Mouse (Mus musculus) heart, adult 18-20 months (tissue): ENCODE results near the gene Daxx. TPM values are rescaled to one million over a fixed set of nuclear protein-coding genes. Genes with fewer than 3 reads are reported as not detected.
"Not testable (repeated sequence)": the region's sequence is repeated elsewhere in the genome, so short reads cannot be mapped to it uniquely, and the experiment has no call there.

Experiments
- DNase-seq, 2 experiments: peaks; one replicate each; pipeline ENCODE4 v3.0.0; 2021 to 2022; ENCODE audit warnings: mixed read lengths in 1 of 2
- total RNA-seq, 2 experiments: library from RNA; stranded (reverse); gene quantifications; 2 replicates each; pipeline ENCODE4 v1.2.3; 2021

Gene Daxx
- total RNA-seq, 2 experiments from 2014 or later: 12.3 to 20.7 TPM

DNA sequence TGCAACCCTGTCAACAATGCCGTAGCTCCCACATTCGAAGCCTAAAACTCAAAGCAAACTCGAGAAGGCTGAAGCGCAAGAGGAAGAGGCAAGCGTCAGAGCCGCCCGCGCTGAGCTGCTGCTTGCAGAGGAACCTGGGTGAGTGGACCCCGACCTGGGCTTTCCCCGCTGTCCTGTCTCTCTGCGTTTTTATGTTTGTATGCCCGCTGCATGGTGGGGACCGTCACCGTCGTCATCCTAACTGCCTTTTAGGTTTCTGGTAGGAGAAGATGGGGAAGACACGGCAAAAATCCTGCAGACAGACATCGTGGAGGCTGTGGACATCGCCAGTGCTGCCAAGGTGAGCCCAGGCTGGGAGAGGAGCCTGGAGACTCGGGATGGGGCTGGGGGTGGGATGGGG is 32.2 kb downstream of the Daxx start:
- DNase-seq: no peak

DNA sequence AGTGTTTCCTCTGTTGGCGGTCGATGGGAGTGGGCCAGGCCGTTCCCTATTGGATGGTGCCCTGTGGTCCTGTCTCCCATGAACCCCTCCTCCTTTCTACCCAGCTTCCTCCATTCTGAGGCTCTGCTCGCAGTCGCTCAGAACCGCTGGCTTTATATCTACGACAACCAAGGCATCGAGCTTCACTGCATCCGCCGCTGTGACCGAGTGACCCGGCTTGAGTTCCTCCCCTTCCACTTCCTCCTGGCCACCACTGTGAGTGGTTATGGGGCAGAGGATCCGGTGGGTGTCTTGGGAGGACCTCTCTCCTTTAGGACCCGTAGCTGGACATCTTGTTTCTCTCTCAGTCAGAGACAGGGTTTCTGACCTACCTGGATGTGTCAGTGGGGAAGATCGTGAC is 34.2 kb downstream of the Daxx start:
- DNase-seq: no peak

DNA sequence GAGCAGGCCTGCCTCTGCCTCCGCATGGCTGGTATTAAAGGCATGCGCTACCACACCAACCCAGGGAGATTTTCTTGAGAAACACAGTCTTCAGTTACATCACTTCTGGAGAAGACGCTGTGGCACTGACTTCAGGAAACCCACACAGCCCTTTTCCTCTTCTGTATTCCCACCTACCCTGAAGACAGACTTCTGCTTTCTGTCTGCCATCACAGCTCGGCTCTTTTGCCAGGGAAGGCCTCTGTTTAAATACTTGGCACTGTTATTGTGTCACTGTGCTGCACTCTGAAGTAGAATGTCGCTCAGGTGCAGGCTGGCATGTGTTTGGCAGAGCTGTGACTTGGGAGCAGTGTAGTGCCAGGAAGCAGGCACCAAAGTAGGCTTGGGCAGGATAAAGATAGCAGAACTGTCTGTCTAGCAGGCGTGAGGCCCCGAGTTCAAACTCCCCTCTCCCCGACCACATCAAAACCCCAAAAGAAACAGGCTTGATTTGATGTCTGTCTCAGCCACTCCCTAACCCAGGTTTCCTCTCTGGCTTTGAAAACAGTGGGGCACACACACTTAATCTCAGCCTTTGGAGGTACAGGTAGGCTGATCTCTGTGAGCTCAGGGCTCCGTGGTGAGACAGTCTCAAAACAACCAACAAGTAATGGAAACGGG is 38.3 kb downstream of the Daxx start:
- no peak for DNase-seq

DNA sequence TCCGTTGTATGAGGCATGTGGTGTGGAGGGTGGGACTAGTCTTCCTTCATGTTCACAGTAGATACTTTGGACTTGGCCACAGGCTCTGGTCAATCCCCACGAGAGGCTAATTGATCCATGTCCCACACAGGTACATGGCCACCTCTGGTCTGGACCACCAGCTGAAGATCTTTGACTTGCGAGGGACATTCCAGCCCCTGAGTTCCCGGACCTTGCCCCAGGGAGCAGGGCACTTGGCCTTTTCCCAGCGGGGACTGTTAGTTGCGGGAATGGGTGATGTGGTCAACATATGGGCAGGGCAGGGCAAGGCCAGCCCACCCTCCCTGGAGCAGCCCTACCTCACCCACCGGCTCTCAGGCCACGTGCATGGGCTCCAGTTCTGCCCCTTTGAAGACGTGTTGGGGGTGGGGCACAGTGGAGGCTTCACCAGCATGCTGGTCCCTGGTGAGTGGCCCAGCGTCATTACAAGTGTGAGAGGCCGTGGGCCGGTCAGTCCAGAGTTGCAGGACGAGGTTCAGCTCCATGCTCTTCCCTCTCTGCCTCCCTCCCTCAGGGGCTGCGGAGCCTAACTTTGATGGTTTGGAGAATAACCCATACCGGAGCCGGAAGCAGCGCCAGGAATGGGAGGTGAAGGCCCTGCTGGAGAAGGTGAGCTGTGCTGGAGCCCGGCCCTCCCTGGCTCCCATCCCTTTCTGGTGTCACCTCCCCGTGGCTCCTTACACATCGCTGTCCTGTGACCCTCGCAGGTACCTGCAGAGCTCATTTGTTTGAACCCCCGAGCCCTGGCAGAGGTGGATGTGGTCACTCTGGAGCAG is 39.1 kb downstream of the Daxx start:
- no peak for DNase-seq

DNA sequence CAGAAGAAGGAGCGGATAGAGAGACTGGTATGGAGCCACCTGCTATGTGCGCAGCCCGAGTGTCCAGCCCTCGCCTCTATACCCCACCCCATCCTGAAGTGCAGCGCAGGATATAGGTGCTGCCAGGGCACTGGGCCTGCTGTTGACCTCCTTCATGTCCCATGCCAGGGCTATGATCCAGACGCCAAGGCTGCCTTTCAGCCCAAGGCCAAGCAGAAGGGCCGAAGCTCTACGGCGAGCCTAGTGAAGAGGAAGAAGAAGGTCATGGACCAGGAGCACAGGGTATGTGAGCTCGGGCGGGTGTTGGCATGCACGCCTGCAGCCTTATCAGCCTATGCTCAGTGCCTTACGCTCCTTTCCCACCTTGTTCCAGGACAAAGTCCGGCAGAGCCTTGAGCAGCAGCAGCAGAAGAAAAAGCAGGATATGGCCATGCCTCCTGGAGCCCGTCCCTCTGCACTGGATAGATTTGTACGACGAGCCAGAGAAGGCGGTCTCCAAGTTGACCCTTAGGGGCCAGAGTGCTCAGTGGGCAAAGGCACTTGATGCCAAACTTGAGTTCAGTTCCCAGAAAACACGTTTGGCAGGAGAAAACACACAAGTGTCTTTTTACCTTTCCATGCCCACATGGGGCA is 39.8 kb downstream of the Daxx start:
- DNase-seq: no peak

DNA sequence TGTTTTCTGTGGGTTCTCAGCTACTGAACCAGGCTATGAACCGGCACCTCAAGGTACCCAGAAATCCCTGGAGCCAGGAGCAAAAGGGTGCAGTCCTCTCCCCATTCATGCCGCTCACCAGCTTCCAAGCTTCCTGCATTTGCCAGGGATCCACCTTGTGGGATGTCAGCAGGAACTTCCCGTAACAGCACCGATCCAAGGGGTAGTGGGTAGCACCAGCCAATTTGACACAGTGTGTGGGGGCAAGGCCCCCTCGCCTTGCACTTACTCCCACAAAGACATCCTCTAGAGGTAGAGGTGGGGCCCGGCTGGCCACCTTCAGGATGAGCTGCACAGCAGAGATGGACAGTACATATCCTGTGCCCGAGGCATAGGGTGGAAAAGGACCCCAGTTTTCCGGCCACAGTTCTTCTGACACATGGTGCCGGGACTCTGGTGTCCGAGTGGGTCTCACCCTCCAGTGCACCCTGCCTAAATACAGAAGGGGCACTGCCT is 41.0 kb downstream of the Daxx start:
- DNase-seq: no peak

DNA sequence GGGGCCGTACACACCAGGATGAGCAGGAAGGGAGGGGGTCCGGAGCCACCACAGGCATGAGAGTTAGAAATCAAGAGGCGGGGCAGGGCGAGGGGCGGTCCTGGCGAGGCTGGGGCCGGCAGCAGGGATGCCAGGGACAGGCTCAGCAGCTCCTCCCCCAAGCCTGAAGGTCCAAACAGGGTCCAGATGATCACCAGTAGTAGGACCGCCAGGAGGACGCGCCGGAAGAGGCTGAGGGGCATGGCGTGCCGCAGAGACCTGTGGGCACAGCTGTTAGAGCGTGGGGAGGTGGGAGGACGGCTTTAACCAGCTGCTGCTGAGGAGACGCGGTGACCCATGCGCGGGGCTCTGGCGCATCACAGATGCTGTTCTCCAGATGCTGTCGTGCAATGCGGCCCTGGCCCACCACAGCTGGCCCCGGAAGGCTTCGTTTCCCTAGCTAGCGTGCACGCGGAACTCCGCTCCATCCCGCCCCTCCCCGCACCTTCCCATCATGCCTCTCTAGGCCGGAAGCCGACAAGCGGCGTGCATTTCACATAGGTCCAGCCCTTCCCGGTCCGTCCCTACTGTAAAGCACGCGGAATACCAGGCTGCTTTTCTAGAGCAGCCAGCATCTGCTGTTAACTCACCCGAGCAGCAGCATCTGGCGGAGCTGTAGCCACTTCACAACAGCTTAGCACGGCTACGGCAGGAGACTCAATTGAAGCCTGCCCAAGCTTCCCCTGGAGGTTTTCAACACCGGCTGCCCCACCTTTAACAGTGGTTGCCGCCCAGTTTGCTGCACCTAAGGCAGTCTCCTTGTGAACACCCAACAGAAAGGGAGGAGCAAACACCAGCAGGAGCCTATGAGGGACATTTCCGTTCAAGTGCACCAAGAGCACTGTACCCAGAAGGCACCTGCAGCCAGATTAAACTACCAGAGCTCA is 42.1 kb downstream of the Daxx start, which contains the start of gene B3galt4:
Gene B3galt4 (minus strand): TSS at position 468 of the 926 bp plus-strand sequence.
- DNase-seq: peak; percentile 82 to 83

DNA sequence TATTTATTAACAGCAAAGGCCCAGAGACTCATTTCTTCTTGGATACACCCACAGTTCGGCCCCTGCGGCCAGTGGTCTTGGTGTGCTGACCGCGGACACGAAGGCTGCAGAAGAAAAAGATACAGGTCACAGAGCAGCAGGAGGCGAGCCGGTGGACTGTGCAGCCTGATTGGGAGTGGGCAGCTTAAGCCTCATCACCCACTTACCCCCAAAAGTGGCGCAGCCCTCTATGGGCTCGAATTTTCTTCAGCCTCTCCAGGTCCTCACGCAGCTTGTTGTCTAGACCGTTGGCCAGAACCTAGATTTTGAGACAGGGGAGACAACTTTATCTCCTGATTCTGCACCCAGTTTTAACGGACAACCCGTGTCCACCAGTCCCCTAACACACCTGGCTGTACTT is 42.8 kb downstream of the Daxx start:
- not testable (repeated sequence) for DNase-seq

DNA sequence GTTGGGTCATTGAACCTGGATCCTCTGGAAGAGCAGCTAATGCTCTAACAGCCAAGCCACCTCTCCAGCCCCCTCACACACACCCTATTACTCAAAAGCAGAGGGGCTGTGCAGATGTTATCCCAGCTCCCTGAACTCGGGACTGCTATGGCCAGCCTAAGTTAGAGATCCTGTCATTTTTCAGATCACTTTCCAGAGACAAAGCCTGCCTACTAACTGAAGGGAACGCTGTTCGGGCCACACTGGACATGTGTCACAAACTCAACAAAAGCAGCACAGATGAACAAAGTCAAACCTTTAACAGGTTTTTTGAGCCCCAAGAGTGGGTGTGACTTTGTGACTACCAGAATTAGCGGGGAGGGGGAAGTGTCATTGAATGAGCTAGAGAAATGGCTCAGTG is 43.7 kb downstream of the Daxx start:
- DNase-seq: no peak

DNA sequence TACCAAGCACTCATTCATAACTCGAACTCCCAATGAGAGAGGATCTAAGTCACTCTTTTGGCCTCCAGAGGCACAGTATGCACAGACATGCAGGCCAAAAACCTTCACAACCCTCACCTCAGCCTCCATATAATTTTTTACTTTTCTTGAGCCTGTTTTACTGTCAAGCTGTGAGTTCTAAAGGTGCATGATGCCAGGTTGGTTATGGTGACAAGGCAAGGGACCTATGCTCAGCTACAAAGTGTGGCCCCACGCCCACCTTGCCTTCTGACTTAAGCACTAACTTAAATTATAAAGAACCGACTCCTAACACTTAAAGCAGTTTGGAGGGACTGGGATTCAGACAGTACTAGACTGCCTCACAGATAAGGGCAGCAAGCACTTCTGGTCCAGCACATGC is 44.1 kb downstream of the Daxx start:
- no peak for DNase-seq

DNA sequence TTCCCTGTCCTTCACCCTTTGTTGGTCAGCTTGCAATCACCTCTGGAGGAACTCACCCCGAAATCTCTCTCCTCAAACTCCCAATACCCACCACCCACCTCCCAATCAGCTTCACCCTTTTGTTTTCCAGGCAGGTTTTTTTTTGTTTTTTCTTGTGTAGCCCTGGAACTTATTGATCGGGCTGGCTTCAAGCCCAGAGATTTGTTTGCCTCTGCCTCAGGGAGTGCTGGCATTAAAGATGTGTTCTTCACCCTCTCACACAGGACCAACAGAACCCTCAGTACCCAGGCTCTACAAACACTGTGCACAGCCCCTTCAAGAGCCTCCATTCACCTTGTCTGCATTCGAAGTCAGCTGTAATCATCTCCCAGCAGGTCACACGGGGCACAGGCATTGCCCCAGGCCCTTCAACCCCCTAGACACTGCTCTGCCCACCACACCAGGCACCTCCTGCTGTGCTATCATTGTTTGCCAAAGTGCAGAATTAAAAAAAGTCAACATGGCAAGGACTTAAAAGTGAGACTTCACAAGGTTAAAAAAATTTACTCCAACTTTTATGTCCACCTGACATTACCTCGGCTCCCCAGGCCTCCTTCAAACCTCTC is 44.8 kb downstream of the Daxx start:
- no peak for DNase-seq

DNA sequence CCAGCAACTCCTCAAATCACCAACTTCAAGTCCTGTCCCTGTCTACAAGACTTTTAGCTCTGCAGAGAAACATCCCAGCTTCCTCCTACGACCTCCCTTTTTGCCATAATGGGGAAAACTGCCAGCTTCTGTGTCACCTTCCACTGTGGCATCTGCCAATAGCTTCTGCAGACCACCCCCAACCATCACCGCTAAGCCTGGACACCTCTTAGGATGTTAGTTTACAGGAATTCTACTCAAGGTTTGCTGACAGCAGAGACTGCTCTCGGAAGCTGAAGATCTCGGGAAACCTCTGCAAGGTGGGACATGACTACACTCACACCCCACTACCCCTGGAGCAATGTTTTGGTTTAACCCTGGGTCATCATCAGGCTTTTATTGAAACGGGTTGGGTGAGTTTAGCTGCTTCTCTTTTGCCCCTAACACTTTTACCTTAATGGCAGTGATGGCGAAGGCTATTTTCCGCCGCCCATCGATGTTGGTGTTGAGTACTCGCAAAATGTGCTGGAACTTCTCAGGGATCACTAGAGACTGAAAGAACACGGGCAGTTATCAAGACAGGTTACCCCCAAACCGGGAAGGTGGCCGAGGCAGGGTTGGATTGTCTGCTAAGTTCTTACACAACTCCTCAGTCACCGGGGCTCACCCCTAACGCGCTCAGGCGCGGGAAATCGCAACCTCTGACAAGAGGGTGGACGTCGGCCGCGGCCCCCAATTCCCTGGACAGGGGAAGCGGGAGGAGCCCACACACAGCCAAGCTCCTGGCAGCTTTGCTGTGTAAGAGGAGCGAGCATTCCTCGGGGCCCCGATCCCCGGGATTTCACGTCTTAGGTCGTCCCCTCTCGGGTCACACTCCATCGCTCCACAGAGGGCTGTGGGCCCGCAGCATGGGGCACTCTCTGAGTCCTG is 45.7 kb downstream of the Daxx start:
- DNase-seq: no peak

DNA sequence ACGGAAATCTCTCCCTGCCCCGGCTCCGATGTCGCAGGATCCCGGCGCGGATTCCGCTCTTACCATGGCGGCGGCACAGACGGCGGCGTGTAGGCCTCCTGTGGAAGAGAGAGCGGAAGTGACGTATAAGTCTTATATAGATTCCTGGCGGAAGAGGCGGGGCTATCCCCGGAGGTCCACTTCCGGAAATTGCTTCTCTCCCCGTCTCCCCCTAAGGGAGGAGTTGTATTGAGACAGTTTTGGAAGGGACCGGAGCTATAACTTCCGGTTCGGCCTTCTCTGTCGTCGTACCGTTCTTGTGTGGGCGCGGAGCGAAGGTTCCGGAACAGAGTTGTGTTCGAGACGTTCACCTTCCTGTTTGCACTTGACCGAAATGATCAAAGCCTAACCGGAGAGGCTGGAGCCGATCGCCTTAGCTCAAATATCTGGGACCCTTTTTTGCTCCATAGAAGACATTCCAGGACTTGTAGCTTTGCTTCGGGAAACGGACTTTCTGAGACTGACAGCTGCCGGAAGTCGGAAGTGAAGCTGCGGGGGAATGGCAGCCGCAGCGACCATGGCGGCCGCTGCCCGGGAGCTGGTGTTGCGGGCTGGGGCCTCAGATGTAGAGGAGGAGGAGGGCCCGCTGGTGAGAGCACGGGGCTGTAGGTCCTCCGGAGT is 46.5 kb downstream of the Daxx start, which contains the start of the genes Vps52 and Rps18:
Gene Vps52 (plus strand): TSS at position 258 of the 660 bp plus-strand sequence.
Gene Rps18 (minus strand): TSS at position 447 of the 660 bp plus-strand sequence.
- DNase-seq: peak; percentile 98

DNA sequence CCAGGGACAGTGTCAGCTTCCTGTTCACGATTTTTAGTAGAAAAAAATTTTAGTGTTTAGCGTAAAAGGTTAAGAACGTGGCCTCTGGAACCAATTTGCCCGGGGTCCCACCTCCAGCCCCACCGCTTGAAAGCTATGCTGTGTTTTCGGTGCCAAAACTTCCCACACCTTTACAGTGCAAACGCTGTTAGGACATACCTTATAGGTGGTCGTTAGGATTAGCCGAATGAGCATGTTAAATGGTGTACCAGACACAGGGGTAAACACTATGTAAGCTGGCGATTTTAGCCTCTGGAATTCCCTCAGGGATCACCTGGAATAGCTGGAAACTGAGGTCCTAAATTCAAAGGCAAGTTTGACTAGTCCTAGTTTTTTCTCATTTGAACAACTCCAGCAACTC is 47.1 kb downstream of the Daxx start:
- DNase-seq: no peak

DNA sequence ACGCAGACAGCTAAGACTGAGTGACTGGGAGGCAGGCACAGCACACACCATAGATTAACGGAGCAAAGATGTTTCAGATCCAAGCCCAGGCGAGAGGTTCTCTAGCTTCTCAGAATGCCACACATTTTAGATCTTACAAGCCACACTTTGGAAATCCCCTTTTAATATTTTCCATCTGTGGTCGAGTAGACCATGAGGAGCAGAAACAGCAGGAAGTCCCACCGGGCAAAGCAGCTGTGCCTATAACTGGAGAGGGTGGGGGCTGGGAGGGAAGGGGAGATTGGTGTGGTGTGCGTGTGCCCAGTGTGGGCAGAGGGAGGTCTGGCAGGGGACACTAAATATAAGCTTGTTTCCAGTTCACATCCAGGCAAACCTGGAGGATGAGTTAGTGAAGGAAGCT is 48.3 kb downstream of the Daxx start:
- DNase-seq: no peak

DNA sequence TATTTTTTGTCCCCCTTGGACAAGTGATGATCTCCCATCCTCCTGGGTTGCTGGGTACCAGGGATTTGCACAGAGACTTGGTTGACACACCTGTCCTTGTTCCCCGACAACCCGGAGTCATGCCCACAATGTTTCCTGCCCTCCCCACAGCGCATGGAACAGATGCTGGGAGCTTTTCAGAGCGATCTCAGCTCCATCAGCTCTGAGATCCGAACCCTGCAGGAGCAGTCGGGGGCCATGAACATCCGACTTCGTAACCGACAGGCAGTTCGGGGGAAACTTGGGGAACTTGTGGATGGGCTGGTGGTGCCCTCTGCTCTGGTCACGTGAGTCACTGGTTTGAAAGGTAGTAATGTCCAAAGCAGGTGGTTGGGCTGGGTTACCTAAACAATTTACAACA is 49.2 kb downstream of the Daxx start:
- DNase-seq: no peak

DNA sequence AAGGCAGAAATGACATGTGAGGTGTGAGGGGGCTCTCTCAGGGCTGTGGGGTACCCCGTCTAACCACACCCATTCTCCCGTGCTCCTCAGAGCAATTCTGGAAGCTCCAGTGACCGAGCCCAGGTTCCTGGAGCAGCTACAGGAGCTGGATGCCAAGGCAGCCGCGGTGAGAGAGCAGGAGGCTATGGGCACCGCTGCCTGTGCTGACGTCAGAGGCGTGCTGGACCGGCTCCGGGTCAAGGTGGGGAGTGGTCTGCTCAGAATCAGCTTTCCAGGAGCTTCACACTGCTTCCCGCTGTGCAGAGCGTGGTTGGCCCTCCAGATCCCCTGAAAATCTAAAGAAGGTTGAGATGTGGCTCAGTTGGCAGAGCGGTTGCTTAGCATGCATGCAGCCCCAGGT is 49.9 kb downstream of the Daxx start:
- DNase-seq: no peak

DNA sequence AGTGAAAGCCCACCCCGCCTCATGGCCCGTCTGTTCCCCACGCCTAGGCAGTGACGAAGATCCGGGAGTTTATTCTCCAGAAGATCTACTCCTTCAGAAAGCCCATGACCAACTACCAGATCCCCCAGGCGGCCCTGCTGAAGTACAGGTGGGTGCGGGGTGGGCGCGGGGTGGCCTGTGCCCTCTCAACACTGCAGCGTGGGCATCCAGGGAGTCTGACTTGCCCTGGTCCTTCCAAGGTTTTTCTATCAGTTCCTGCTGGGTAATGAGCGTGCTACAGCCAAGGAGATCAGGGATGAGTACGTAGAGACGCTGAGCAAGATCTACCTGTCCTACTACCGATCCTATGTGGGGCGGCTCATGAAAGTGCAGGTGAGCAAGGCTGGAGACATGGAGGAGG is 50.7 kb downstream of the Daxx start:
- no peak for DNase-seq

DNA sequence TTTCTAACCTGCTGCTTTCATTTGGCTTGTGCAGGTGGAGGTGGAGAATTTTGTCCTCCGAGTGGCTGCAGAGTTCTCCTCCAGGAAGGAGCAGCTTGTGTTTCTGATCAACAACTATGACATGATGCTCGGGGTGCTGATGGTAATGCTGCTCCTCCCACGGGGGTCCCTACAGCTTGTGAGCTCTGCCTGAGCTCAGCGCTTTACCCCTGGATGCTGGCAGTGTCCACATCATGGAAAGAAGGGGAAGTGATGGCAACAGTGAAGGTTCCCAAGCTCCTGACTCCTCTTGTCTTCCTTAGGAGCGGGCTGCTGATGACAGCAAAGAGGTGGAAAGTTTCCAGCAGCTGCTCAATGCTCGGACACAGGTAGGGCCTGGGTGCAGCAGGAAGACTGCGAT is 53.7 kb downstream of the Daxx start:
- no peak for DNase-seq
